Mouse (Mus musculus): ENCODE results near the gene Atp7a. TPM values are rescaled to one million over a fixed set of nuclear protein-coding genes. Genes with fewer than 3 reads are reported as not detected.
A peak's percentile ranks its signal among the peaks of the same experiment; 100 is the strongest.
"Not testable (repeated sequence)": the region's sequence is repeated elsewhere in the genome, so short reads cannot be mapped to it uniquely, and the experiment has no call there.

Gene Atp7a
- total and polyA plus RNA-seq, 2 experiments = 0.94 to 5.7 TPM

- no peak overlapping the region for H3K9ac ChIP-seq (ENCODE audit: low read depth, low read length)
- H3K27me3 ChIP-seq (ENCODE audit: control insufficient read depth, insufficient read depth, low read length) = no peaks in the 10 kb centered on the region
- WGBS = 63% methylated on average over 2 of the region's 2 CpGs
- H3K36me3 ChIP-seq (ENCODE audit: control insufficient read depth, insufficient read depth, low read length) = no peaks in the 10 kb centered on the region
- TF ChIP-seq CTCF (IDR thresholded peaks at IDR 0.05; ENCODE audit: low read depth, low read length) = no peak
- no peak for TF ChIP-seq POLR2A (IDR thresholded peaks at IDR 0.05; ENCODE audit: extremely low read depth, insufficient read depth, low read length)
- no peak for DNase-seq (ENCODE audit: extremely low read depth, low read depth, low spot score)
- H3K4me1 ChIP-seq (ENCODE audit: control insufficient read depth, insufficient read depth, low read length) = peaks cover 2% of the 10 kb centered on the region; the same call in 1 of the 2 replicates
- H3K4me3 ChIP-seq (ENCODE audit: insufficient read depth, low read depth, low read length) = no peak overlapping the region
- H3K79me2 ChIP-seq (ENCODE audit: control insufficient read depth, insufficient read depth, low read length) = no peaks in the 10 kb centered on the region
- no peak overlapping the region for H3K27ac ChIP-seq (replicated peaks; ENCODE audit: insufficient read depth, low read depth, low read length)
These were observed 18.4 kb downstream of the Atp7a start for GRCm38 (mm10) chrX:106045455-106045854.

- Histone ChIP-seq H3K27ac (replicated peaks; ENCODE audit: insufficient read depth, low read depth, low read length) (no peak overlapping the region), H3K27me3 (ENCODE audit: control insufficient read depth, insufficient read depth, low read length) (no peaks in the 10 kb centered on the region), H3K9ac (ENCODE audit: low read depth, low read length) (no peak overlapping the region), H3K36me3 (ENCODE audit: control insufficient read depth, insufficient read depth, low read length) (no peaks in the 10 kb centered on the region), H3K4me3 (ENCODE audit: insufficient read depth, low read depth, low read length) (no peak overlapping the region), H3K4me1 (ENCODE audit: control insufficient read depth, insufficient read depth, low read length) (peaks cover 2% of the 10 kb centered on the region; the same call in 1 of the 2 replicates), H3K79me2 (ENCODE audit: control insufficient read depth, insufficient read depth, low read length) (no peaks in the 10 kb centered on the region)
- DNase-seq (ENCODE audit: extremely low read depth, low read depth, low spot score) = no peak
- TF ChIP-seq CTCF (IDR thresholded peaks at IDR 0.05; ENCODE audit: low read depth, low read length) (no peak), POLR2A (IDR thresholded peaks at IDR 0.05; ENCODE audit: extremely low read depth, insufficient read depth, low read length) (no peak)
- 78% methylated on average over 9 of the region's 9 CpGs for WGBS
These were observed 18.9 kb downstream of the Atp7a start for GRCm38 (mm10) chrX:106045928-106046327.

- no peak overlapping the region for H3K9ac ChIP-seq (ENCODE audit: low read depth, low read length)
- no peak for DNase-seq (ENCODE audit: extremely low read depth, low read depth, low spot score)
- H3K4me1 ChIP-seq (ENCODE audit: control insufficient read depth, insufficient read depth, low read length) = peaks cover 2% of the 10 kb centered on the region; the same call in 1 of the 2 replicates
- no peaks in the 10 kb centered on the region for H3K79me2 ChIP-seq (ENCODE audit: control insufficient read depth, insufficient read depth, low read length)
- 66% methylated on average over 1 of the region's 1 CpGs for WGBS
- H3K27me3 ChIP-seq (ENCODE audit: control insufficient read depth, insufficient read depth, low read length) = no peaks in the 10 kb centered on the region
- H3K4me3 ChIP-seq (ENCODE audit: insufficient read depth, low read depth, low read length) = no peak overlapping the region
- no peak overlapping the region for H3K27ac ChIP-seq (replicated peaks; ENCODE audit: insufficient read depth, low read depth, low read length)
- no peak for TF ChIP-seq CTCF (IDR thresholded peaks at IDR 0.05; ENCODE audit: low read depth, low read length)
- TF ChIP-seq POLR2A (IDR thresholded peaks at IDR 0.05; ENCODE audit: extremely low read depth, insufficient read depth, low read length) = no peak
- no peaks in the 10 kb centered on the region for H3K36me3 ChIP-seq (ENCODE audit: control insufficient read depth, insufficient read depth, low read length)
These were observed 21.1 kb downstream of the Atp7a start for GRCm38 (mm10) chrX:106048191-106048590.

DNA sequence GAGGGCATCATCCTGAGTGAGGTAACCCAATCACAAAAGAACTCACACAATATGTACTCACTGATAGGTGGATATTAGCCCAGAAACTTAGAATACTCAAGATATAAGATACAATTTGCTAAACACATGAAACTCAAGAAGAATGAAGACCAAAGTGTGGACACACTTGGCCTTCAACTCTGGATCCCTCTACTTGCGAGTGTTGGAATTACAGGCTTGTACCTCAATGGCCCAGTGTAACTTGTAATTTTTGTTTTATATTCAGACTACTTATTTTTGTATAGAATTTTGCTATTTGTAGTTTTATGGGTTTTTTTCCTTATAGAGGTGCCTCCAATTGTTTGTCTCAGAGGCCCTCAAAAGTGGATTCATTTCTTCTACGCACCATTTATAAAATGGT, 50.8 kb downstream of the Atp7a start:
- H3K27ac ChIP-seq (replicated peaks; ENCODE audit: insufficient read depth, low read depth, low read length); H3K9ac ChIP-seq (ENCODE audit: low read depth, low read length); H3K27me3 ChIP-seq (ENCODE audit: control insufficient read depth, insufficient read depth, low read length); H3K4me3 ChIP-seq (ENCODE audit: insufficient read depth, low read depth, low read length); DNase-seq (ENCODE audit: extremely low read depth, low read depth, low spot score); H3K4me1 ChIP-seq (ENCODE audit: control insufficient read depth, insufficient read depth, low read length); H3K36me3 ChIP-seq (ENCODE audit: control insufficient read depth, insufficient read depth, low read length); H3K79me2 ChIP-seq (ENCODE audit: control insufficient read depth, insufficient read depth, low read length): not testable (repeated sequence)
- 97% methylated on average over 2 of the region's 2 CpGs for WGBS

- no peak overlapping the region for H3K27ac ChIP-seq (replicated peaks; ENCODE audit: insufficient read depth, low read depth, low read length)
- no peaks in the 10 kb centered on the region for H3K36me3 ChIP-seq (ENCODE audit: control insufficient read depth, insufficient read depth, low read length)
- peak; percentile 54 for DNase-seq (ENCODE audit: extremely low read depth, low read depth, low spot score)
- peaks cover 4% of the 10 kb centered on the region; the same call in 1 of the 2 replicates for H3K4me1 ChIP-seq (ENCODE audit: control insufficient read depth, insufficient read depth, low read length)
- no peak overlapping the region for H3K9ac ChIP-seq (ENCODE audit: low read depth, low read length)
- no peaks in the 10 kb centered on the region; the same call in 1 of the 2 replicates for H3K79me2 ChIP-seq (ENCODE audit: control insufficient read depth, insufficient read depth, low read length)
- 25% methylated on average over 13 of the region's 13 CpGs for WGBS
- no peak overlapping the region for H3K4me3 ChIP-seq (ENCODE audit: insufficient read depth, low read depth, low read length)
- H3K27me3 ChIP-seq (ENCODE audit: control insufficient read depth, insufficient read depth, low read length) = no peaks in the 10 kb centered on the region
- TF ChIP-seq CTCF (IDR thresholded peaks at IDR 0.05; ENCODE audit: low read depth, low read length) (no peak), POLR2A (IDR thresholded peaks at IDR 0.05; ENCODE audit: extremely low read depth, insufficient read depth, low read length) (no peak)
These were observed 53.9 kb downstream of the Atp7a start for GRCm38 (mm10) chrX:106080811-106081443.

GRCm38 (mm10) chrX:106082518-106082917, 55.4 kb downstream of the Atp7a start:
- no peak overlapping the region for H3K9ac ChIP-seq (ENCODE audit: low read depth, low read length)
- TF ChIP-seq CTCF (IDR thresholded peaks at IDR 0.05; ENCODE audit: low read depth, low read length) (no peak), POLR2A (IDR thresholded peaks at IDR 0.05; ENCODE audit: extremely low read depth, insufficient read depth, low read length) (no peak)
- no peak overlapping the region for H3K27ac ChIP-seq (replicated peaks; ENCODE audit: insufficient read depth, low read depth, low read length)
- H3K27me3 ChIP-seq (ENCODE audit: control insufficient read depth, insufficient read depth, low read length) = no peaks in the 10 kb centered on the region
- no peaks in the 10 kb centered on the region; the same call in 1 of the 2 replicates for H3K36me3 ChIP-seq (ENCODE audit: control insufficient read depth, insufficient read depth, low read length)
- DNase-seq (ENCODE audit: extremely low read depth, low read depth, low spot score) = no peak
- no peaks in the 10 kb centered on the region; the same call in 1 of the 2 replicates for H3K79me2 ChIP-seq (ENCODE audit: control insufficient read depth, insufficient read depth, low read length)
- no peak overlapping the region for H3K4me3 ChIP-seq (ENCODE audit: insufficient read depth, low read depth, low read length)
- peaks cover 4% of the 10 kb centered on the region; the same call in 1 of the 2 replicates for H3K4me1 ChIP-seq (ENCODE audit: control insufficient read depth, insufficient read depth, low read length)
